Mouse (Mus musculus) frontal cortex, adult 2 months (tissue): Measurements from ENCODE around the gene Klhl2. TPM values are rescaled to one million over a fixed set of nuclear protein-coding genes. Genes with fewer than 3 reads are reported as not detected.

Experiments
- DNase-seq, 2 experiments: peaks; one replicate each; pipeline ENCODE4 v3.0.0; 2022; ENCODE audit warnings: low spot score in 1 of 2; ENCODE audit errors: extremely low spot score in 1 of 2
- polyA plus RNA-seq: library from polyadenylated mRNA; depleted of rRNA; stranded (reverse); fragments of >200 nt; gene quantifications from 2 replicates; pipeline ENCODE4 v1.2.3, GENCODE M21; 2012

The Klhl2 gene
- polyA plus RNA-seq, 1 experiment = 113 TPM

GRCm38 (mm10) chr8:64774136-64774535 is 75.7 kb downstream of the Klhl2 start:
- no peak for DNase-seq

- DNase-seq = no peak
These were observed 79.0 kb downstream of the Klhl2 start for GRCm38 (mm10) chr8:64770814-64771213.

- DNase-seq = no peak
These were observed 80.2 kb downstream of the Klhl2 start for GRCm38 (mm10) chr8:64769586-64769985.

- DNase-seq = no peak
These were observed 81.2 kb downstream of the Klhl2 start for GRCm38 (mm10) chr8:64768645-64769044.

- DNase-seq = no peak
These were observed 82.8 kb downstream of the Klhl2 start for GRCm38 (mm10) chr8:64767047-64767446.

- no peak for DNase-seq
These were observed 85.7 kb downstream of the Klhl2 start for GRCm38 (mm10) chr8:64764075-64764474.

GRCm38 (mm10) chr8:64762751-64763150 is 87.1 kb downstream of the Klhl2 start:
- DNase-seq = no peak

GRCm38 (mm10) chr8:64761430-64761829 is 88.4 kb downstream of the Klhl2 start:
- DNase-seq = peak in 1 of 2 experiments; percentile 53

- DNase-seq = no peak
These were observed 91.9 kb downstream of the Klhl2 start for GRCm38 (mm10) chr8:64757956-64758355.

- DNase-seq = no peak
These were observed 103.4 kb downstream of the Klhl2 start for GRCm38 (mm10) chr8:64746215-64747058.

GRCm38 (mm10) chr8:64740547-64741211 is 109.1 kb downstream of the Klhl2 start:
- no peak for DNase-seq

- no peak for DNase-seq
These were observed 110.9 kb downstream of the Klhl2 start for GRCm38 (mm10) chr8:64738916-64739315.

- DNase-seq = no peak
These were observed 113.0 kb downstream of the Klhl2 start for GRCm38 (mm10) chr8:64736767-64737323.

GRCm38 (mm10) chr8:64735161-64735560 is 114.7 kb downstream of the Klhl2 start:
- DNase-seq = no peak

- peak; percentile 97 to 98 for DNase-seq
These were observed 116.4 kb downstream of the Klhl2 start, which contains the start of gene Msmo1 for GRCm38 (mm10) chr8:64733271-64733943. Gene Msmo1, minus strand, starts transcription at chr8:64733792.

- DNase-seq = no peak
These were observed 117.2 kb downstream of the Klhl2 start for GRCm38 (mm10) chr8:64732596-64732995.

GRCm38 (mm10) chr8:64728156-64728555 is 121.7 kb downstream of the Klhl2 start:
- DNase-seq = no peak

- DNase-seq = peak in 1 of 2 experiments; percentile 55
These were observed 123.6 kb downstream of the Klhl2 start for GRCm38 (mm10) chr8:64726190-64726695.

GRCm38 (mm10) chr8:64723206-64723605 is 126.6 kb downstream of the Klhl2 start:
- DNase-seq = no peak

- no peak for DNase-seq
These were observed 131.9 kb downstream of the Klhl2 start for GRCm38 (mm10) chr8:64717868-64718267.

GRCm38 (mm10) chr8:64712499-64712898 is 137.3 kb downstream of the Klhl2 start:
- no peak for DNase-seq
